Comparison of ENCODE assay signal across 22 mouse cellular contexts in genomic region chr9:41531596-41531995, GRCm38 (mm10).
DNase-seq lines count a peak whose midpoint lies in the region; ATAC-seq and TF ChIP-seq lines count a peak whose summit lies in the region.
"Had no signal": no experiment of that assay in that cellular context is flagged by ENCODE, and none has a peak within 500 bp of the region (broad histone marks: within the 10 kb centered on the region; RNA-seq: fewer than 3 reads in every experiment).

No protein-coding gene starts in this region.

- no peak overlapping the region for H3K4me2 ChIP-seq in hindbrain, embryonic 13.5 days
- H3K4me2 ChIP-seq in hindbrain, embryonic 12.5 days (replicated peaks), result no peak overlapping the region
- H3K4me2 ChIP-seq: liver, embryonic 15.5 days; midbrain, embryonic 11.5 days; neural tube, embryonic 15.5 days had no signal

- no peak for TF ChIP-seq CTCF in cerebellum, adult 2 months (IDR thresholded peaks at IDR 0.05; ENCODE audit: borderline replicate concordance, insufficient read depth, low read depth, low read length)
- no peak for TF ChIP-seq CTCF in layer of hippocampus, adult 2 months (conservative IDR thresholded peaks at IDR 0.05)

- no peak overlapping the region for H3K9ac ChIP-seq in hindbrain, embryonic 13.5 days
- no peak overlapping the region for H3K9ac ChIP-seq in hindbrain, embryonic 12.5 days
- H3K9ac ChIP-seq: liver, embryonic 15.5 days; lung, embryonic 15.5 days; neural tube, embryonic 15.5 days; stomach, embryonic 15.5 days had no signal

- 84% methylated on average over 6 of the region's 6 CpGs for WGBS in cerebellum, adult 2 months
- WGBS in hindbrain, embryonic 13.5 days, result 78% methylated on average over 6 of the region's 6 CpGs
- WGBS in hindbrain, embryonic 12.5 days, result 70% methylated on average over 6 of the region's 6 CpGs

- no peaks in the 10 kb centered on the region for H3K9me3 ChIP-seq in hindbrain, embryonic 13.5 days
- no peaks in the 10 kb centered on the region for H3K9me3 ChIP-seq in hindbrain, embryonic 12.5 days (replicated peaks)
- H3K9me3 ChIP-seq: heart, embryonic 13.5 days; limb, embryonic 10.5 days; liver, embryonic 15.5 days; lung, embryonic 15.5 days; neural tube, embryonic 15.5 days; stomach, embryonic 15.5 days had no signal

- no peaks in the 10 kb centered on the region for H3K27me3 ChIP-seq in cerebellum, adult 2 months (ENCODE audit: control insufficient read depth, insufficient read depth, low read length)
- H3K27me3 ChIP-seq in hindbrain, embryonic 13.5 days, result no peaks in the 10 kb centered on the region
- no peaks in the 10 kb centered on the region for H3K27me3 ChIP-seq in hindbrain, embryonic 12.5 days
- H3K27me3 ChIP-seq: heart, embryonic 13.5 days; liver, embryonic 15.5 days; lung, embryonic 15.5 days; neural tube, embryonic 15.5 days; stomach, embryonic 15.5 days had no signal

- ATAC-seq in hindbrain, embryonic 13.5 days (ENCODE audit: low FRiP score), result no peak
- no peak for ATAC-seq in hindbrain, embryonic 12.5 days (ENCODE audit: low FRiP score)

- DNase-seq in cerebellum, adult 2 months, result no peak
- no peak for DNase-seq in cerebellum, postnatal 36 days
- no peak for DNase-seq in layer of hippocampus, adult 2 months (ENCODE audit: low spot score in 2 of 2)
- no peak for DNase-seq in layer of hippocampus, postnatal 25 days (ENCODE audit: extremely low spot score in 1 of 2, low spot score in 1 of 2)
- DNase-seq in telencephalon, adult 2 months (ENCODE audit: low read depth, low spot score), result peak; percentile 29
- DNase-seq: adrenal gland, postnatal 14 days; cerebellum, adult 9-11 months; kidney, adult 11 months; kidney, postnatal 10 days; liver; right cerebral cortex, adult 18-20 months; thymus, adult 18-20 months; thymus, postnatal 36 days had no signal

- H3K4me3 ChIP-seq in cerebellum, adult 2 months (replicated peaks; ENCODE audit: insufficient read depth, low read depth, low read length), result no peak overlapping the region
- H3K4me3 ChIP-seq in hindbrain, embryonic 13.5 days, result no peak overlapping the region
- H3K4me3 ChIP-seq in hindbrain, embryonic 12.5 days, result no peak overlapping the region
- H3K4me3 ChIP-seq in layer of hippocampus, adult 2 months, result no peak overlapping the region
- H3K4me3 ChIP-seq: limb, embryonic 10.5 days; liver, embryonic 15.5 days; lung, embryonic 15.5 days; neural tube, embryonic 15.5 days; stomach, embryonic 15.5 days had no signal

- peak overlapping the region; percentile 53; the same call in 1 of the 2 replicates for H3K27ac ChIP-seq in cerebellum, adult 2 months (ENCODE audit: insufficient read depth, low read length)
- 0 out of 2 replicates have a peak overlapping the region, but pooled peaks have one; percentile 15 for H3K27ac ChIP-seq in hindbrain, embryonic 13.5 days
- H3K27ac ChIP-seq in hindbrain, embryonic 12.5 days, result no peak overlapping the region
- peak overlapping the region; percentile 43; the same call in 1 of the 2 replicates for H3K27ac ChIP-seq in layer of hippocampus, adult 2 months
- H3K27ac ChIP-seq: limb, embryonic 10.5 days; liver, embryonic 15.5 days; neural tube, embryonic 15.5 days had no signal

- peaks cover 7% of the 10 kb centered on the region; the same call in 1 of the 2 replicates for H3K36me3 ChIP-seq in hindbrain, embryonic 13.5 days
- peaks cover 4% of the 10 kb centered on the region; the same call in 1 of the 2 replicates for H3K36me3 ChIP-seq in hindbrain, embryonic 12.5 days
- H3K36me3 ChIP-seq: heart, embryonic 13.5 days; limb, embryonic 10.5 days; liver, embryonic 15.5 days; lung, embryonic 15.5 days; neural tube, embryonic 15.5 days; stomach, embryonic 15.5 days had no signal

- H3K4me1 ChIP-seq in cerebellum, adult 2 months (ENCODE audit: control insufficient read depth, insufficient read depth, low read length), result no peaks in the 10 kb centered on the region
- peaks cover 13% of the 10 kb centered on the region for H3K4me1 ChIP-seq in hindbrain, embryonic 13.5 days (replicated peaks)
- H3K4me1 ChIP-seq in hindbrain, embryonic 12.5 days, result peaks cover 11% of the 10 kb centered on the region
- H3K4me1 ChIP-seq: liver, embryonic 15.5 days had no signal

- no peak for TF ChIP-seq POLR2A in cerebellum, adult 2 months (IDR thresholded peaks at IDR 0.05; ENCODE audit: borderline replicate concordance, insufficient read depth, low read length)
